18 mouse cellular contexts compared by ENCODE assay signal in genomic region chr16:33072871-33073557, GRCm38 (mm10). TPM values are rescaled to one million over a fixed set of nuclear protein-coding genes. Genes with fewer than 3 reads are reported as not detected.
A peak's percentile ranks its signal among the peaks of the same experiment; 100 is the strongest.
DNase-seq lines count a peak whose midpoint lies in the region; TF ChIP-seq lines count a peak whose summit lies in the region.
"Had no signal": no experiment of that assay in that cellular context is flagged by ENCODE, and none has a peak within 500 bp of the region (broad histone marks: within the 10 kb centered on the region; RNA-seq: fewer than 3 reads in every experiment).

No protein-coding gene starts in this region.

- H3K4me1 ChIP-seq in kidney, adult 2 months (ENCODE audit: control insufficient read depth, insufficient read depth, low read length) = no peaks in the 10 kb centered on the region
- H3K4me1 ChIP-seq: forebrain, embryonic 13.5 days; heart, embryonic 12.5 days; midbrain, embryonic 10.5 days; neural tube, embryonic 13.5 days; stomach, embryonic 15.5 days had no signal

- WGBS in kidney, adult 2 months = 55% methylated on average over 6 of the region's 6 CpGs

- no peaks in the 10 kb centered on the region for H3K36me3 ChIP-seq in kidney, adult 2 months (ENCODE audit: control insufficient read depth, insufficient read depth, low read length)
- no peaks in the 10 kb centered on the region for H3K36me3 ChIP-seq in splenic B cell, adult 2 months (ENCODE audit: control insufficient read depth, insufficient read depth, low read length, poor library complexity, severe bottlenecking)
- H3K36me3 ChIP-seq: stomach, embryonic 15.5 days had no signal

- H3K4me3 ChIP-seq in kidney, adult 2 months (ENCODE audit: insufficient read depth, low read depth, low read length) = no peak overlapping the region
- H3K4me3 ChIP-seq: forebrain, embryonic 13.5 days; heart, embryonic 12.5 days; midbrain, embryonic 10.5 days; neural tube, embryonic 13.5 days; stomach, embryonic 15.5 days had no signal

- H3K27ac ChIP-seq in kidney, adult 2 months (ENCODE audit: insufficient read depth, low read depth, low read length) = no peak overlapping the region
- H3K27ac ChIP-seq: forebrain, embryonic 13.5 days; midbrain, embryonic 10.5 days; neural tube, embryonic 13.5 days; stomach, embryonic 15.5 days had no signal

- DNase-seq in kidney, adult 2 months = peak; percentile 62
- DNase-seq in kidney, postnatal 25 days = no peak
- peak; percentile 27 for DNase-seq in thymus, postnatal 14 days
- DNase-seq in thymus, adult 18-20 months = no peak
- peak; percentile 23 for DNase-seq in T-cell, adult 2 months (ENCODE audit: low spot score)
- DNase-seq in splenic B cell, adult 2 months (ENCODE audit: low read depth, low spot score) = peak; percentile 76
- DNase-seq in adrenal gland, postnatal 36 days = no peak
- DNase-seq: adrenal gland, postnatal 14 days; cerebellum, adult 18-20 months; cerebellum, postnatal 36 days; left cerebral cortex, postnatal 4 days; lung, adult 18-20 months; lung, postnatal 4 days had no signal

- H3K27me3 ChIP-seq in kidney, adult 2 months (replicated peaks; ENCODE audit: control insufficient read depth, insufficient read depth, low read length) = no peaks in the 10 kb centered on the region
- H3K27me3 ChIP-seq in splenic B cell, adult 2 months (ENCODE audit: control insufficient read depth, insufficient read depth, low read length, poor library complexity, severe bottlenecking) = no peaks in the 10 kb centered on the region
- H3K27me3 ChIP-seq: forebrain, embryonic 13.5 days; heart, embryonic 12.5 days; neural tube, embryonic 13.5 days; stomach, embryonic 15.5 days had no signal

- no peak for TF ChIP-seq CTCF in kidney, adult 2 months (conservative IDR thresholded peaks at IDR 0.05; ENCODE audit: insufficient read depth, insufficient read length, low read depth, low read length)

- TF ChIP-seq POLR2A in kidney, adult 2 months (IDR thresholded peaks at IDR 0.05; ENCODE audit: low read depth, low read length) = no peak

RNA-seq across cellular contexts. Expression of gene Lmln, which starts 10.7 kb away (rescaled TPM):
- 3.1 and 4.8 TPM in 2 replicates for polyA plus RNA-seq in kidney, adult 2 months (2012; rRNA removed)
- 10 to 100 TPM; 12.9 TPM for total RNA-seq in adrenal gland, postnatal 36 days (2021)

RNA-seq across cellular contexts. Expression of gene Rpl35a, which starts 16.8 kb away (rescaled TPM):
- 307 and 414 TPM in 2 replicates for polyA plus RNA-seq in kidney, adult 2 months (2012; rRNA removed)
- total RNA-seq in adrenal gland, postnatal 36 days (2021) = 100 to 1,000 TPM; 627 to 726 TPM

RNA-seq across cellular contexts. Expression of gene Iqcg, which starts 17.0 kb away (rescaled TPM):
- 2.8 and 3.8 TPM in 2 replicates for polyA plus RNA-seq in kidney, adult 2 months (2012; rRNA removed)
- 1 to 10 TPM; 2.3 to 2.6 TPM for total RNA-seq in adrenal gland, postnatal 36 days (2021)

Comparison
In these comparisons a context has a peak if more than half of its experiments do, and no peak if none do; other contexts are left out.
1. DNase-seq: peak in kidney, adult 2 months (single experiment), thymus, postnatal 14 days (single experiment), T-cell, adult 2 months (single experiment) and splenic B cell, adult 2 months (single experiment); none in kidney, postnatal 25 days (0 of 2), thymus, adult 18-20 months (0 of 2) and adrenal gland, postnatal 36 days (0 of 2).